Mouse (Mus musculus): ENCODE measurements at regions not wholly inside any gene's neighbourhood (a gene's known extent, or its start where the extent isn't known, plus 50 kb on each side); places are given as distances from the start of the nearest gene placed in this dataset.

DNA sequence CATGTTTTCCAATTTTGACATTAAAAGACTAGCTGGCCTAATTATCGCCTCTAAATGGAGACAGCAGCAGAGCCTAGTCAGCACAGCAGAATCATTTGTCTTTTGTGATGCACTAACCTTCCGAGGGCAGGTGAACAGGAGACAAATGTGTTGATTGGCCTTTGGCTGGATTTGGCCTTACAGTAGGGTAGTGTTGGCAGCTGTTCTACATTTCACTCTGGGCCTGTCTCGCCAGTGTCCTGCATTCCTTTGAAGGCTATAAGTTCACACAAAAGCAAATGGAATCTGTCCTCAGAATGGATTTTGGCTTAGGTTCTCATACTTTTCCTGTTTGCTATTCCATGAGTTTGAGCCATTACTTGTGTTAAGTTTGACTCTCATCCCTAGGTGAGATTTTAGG, 297.9 kb downstream of the C1d start:
- Histone ChIP-seq H3K4me1 (ENCODE audit: insufficient read depth, low read depth, low read length) (no peaks in the 10 kb centered on the region), H3K9me3 (replicated peaks) (peaks cover 5% of the 10 kb centered on the region), H3K36me3 (replicated peaks) (no peaks in the 10 kb centered on the region), H3K27me3 (ENCODE audit: insufficient read depth, low read length) (no peaks in the 10 kb centered on the region), H3K4me3 (ENCODE audit: low read depth, low read length) (no peak overlapping the region)
- ATAC-seq (ENCODE audit: extremely low read depth, insufficient number of reproducible peaks, low FRiP score, poor library complexity, severe bottlenecking) = no peak
- DNase-seq (ENCODE audit: low spot score) = no peak
- TF ChIP-seq CTCF (IDR thresholded peaks at IDR 0.05; ENCODE audit: low read depth, low read length) = no peak
- no peak for TF ChIP-seq TAL1 (conservative IDR thresholded peaks at IDR 0.05; ENCODE audit: low read depth, low read length)
- TF ChIP-seq GATA1 (IDR thresholded peaks at IDR 0.05; ENCODE audit: borderline replicate concordance, low read length) = no peak
- TF ChIP-seq POLR2AphosphoS5 (IDR thresholded peaks at IDR 0.05; ENCODE audit: insufficient replicate concordance, low read depth, low read length) = no peak
- TF ChIP-seq GATA2 (IDR thresholded peaks at IDR 0.05; ENCODE audit: borderline replicate concordance, low read depth, low read length) = no peak

- Histone ChIP-seq H3K27me3 (ENCODE audit: insufficient read depth, low read length) (no peaks in the 10 kb centered on the region), H3K36me3 (replicated peaks) (no peaks in the 10 kb centered on the region), H3K4me3 (ENCODE audit: low read depth, low read length) (no peak overlapping the region), H3K9me3 (replicated peaks) (no peaks in the 10 kb centered on the region), H3K4me1 (ENCODE audit: insufficient read depth, low read depth, low read length) (no peaks in the 10 kb centered on the region)
- no peak for DNase-seq (ENCODE audit: low spot score)
- TF ChIP-seq CTCF (IDR thresholded peaks at IDR 0.05; ENCODE audit: low read depth, low read length) = no peak
- no peak for TF ChIP-seq POLR2AphosphoS5 (IDR thresholded peaks at IDR 0.05; ENCODE audit: insufficient replicate concordance, low read depth, low read length)
- no peak for TF ChIP-seq GATA2 (IDR thresholded peaks at IDR 0.05; ENCODE audit: borderline replicate concordance, low read depth, low read length)
- no peak for TF ChIP-seq GATA1 (IDR thresholded peaks at IDR 0.05; ENCODE audit: borderline replicate concordance, low read length)
- no peak for TF ChIP-seq TAL1 (conservative IDR thresholded peaks at IDR 0.05; ENCODE audit: low read depth, low read length)
- no peak for ATAC-seq (ENCODE audit: extremely low read depth, insufficient number of reproducible peaks, low FRiP score, poor library complexity, severe bottlenecking)
These were observed 334.6 kb downstream of the C1d start for GRCm38 (mm10) chr11:17591780-17592487.

- Histone ChIP-seq H3K27me3 (ENCODE audit: insufficient read depth, low read length) (no peaks in the 10 kb centered on the region), H3K4me1 (ENCODE audit: insufficient read depth, low read depth, low read length) (no peaks in the 10 kb centered on the region), H3K36me3 (replicated peaks) (no peaks in the 10 kb centered on the region), H3K4me3 (ENCODE audit: low read depth, low read length) (no peak overlapping the region), H3K9me3 (replicated peaks) (no peaks in the 10 kb centered on the region)
- DNase-seq (ENCODE audit: low spot score) = no peak
- no peak for ATAC-seq (ENCODE audit: extremely low read depth, insufficient number of reproducible peaks, low FRiP score, poor library complexity, severe bottlenecking)
- TF ChIP-seq TAL1 (conservative IDR thresholded peaks at IDR 0.05; ENCODE audit: low read depth, low read length) (no peak), POLR2AphosphoS5 (IDR thresholded peaks at IDR 0.05; ENCODE audit: insufficient replicate concordance, low read depth, low read length) (no peak), GATA2 (IDR thresholded peaks at IDR 0.05; ENCODE audit: borderline replicate concordance, low read depth, low read length) (no peak), GATA1 (IDR thresholded peaks at IDR 0.05; ENCODE audit: borderline replicate concordance, low read length) (no peak), CTCF (IDR thresholded peaks at IDR 0.05; ENCODE audit: low read depth, low read length) (no peak)
These were observed 346.5 kb downstream of the C1d start for GRCm38 (mm10) chr11:17603726-17604493.

DNA sequence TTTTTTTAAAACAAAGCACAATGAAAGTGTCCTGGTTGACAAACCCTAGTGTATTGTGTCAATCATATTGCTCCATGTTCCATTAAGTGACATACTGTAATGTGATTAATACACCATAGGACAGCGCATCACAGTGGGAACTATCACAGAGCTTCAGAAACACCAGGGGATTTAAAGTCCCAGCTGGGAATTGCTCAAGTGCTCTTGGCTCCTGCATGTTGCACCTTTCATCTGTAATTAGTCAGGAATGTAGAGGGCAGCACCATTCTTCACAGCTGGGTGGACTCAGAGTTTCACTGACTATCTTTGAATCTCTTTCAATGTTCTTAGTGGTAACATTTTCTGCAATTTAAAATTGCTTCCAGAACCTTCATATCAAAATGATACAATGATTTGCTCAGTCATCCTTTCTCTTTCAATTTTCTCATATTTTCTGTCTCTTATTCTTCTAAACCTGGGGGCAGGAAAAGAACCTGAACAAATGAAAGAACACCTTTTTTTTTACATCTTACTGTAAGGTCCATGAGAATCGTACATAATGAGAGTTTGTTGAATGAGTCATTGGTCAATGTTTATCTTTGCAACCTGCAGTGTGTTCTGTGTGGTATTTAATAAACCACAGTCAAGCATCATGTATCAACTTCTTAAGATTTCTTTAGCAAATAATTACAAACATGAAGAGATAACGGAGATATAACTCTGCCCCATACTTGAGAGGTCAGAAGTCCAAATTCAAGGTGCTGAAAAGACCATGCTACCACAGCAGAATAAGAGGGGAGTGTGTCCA, 333.0 kb downstream of the Etaa1 start:
- no peaks in the 10 kb centered on the region for H3K9me3 ChIP-seq (replicated peaks)
- H3K4me3 ChIP-seq (ENCODE audit: low read depth, low read length) = no peak overlapping the region
- DNase-seq (ENCODE audit: low spot score) = no peak
- no peaks in the 10 kb centered on the region for H3K36me3 ChIP-seq (replicated peaks)
- TF ChIP-seq POLR2AphosphoS5 (IDR thresholded peaks at IDR 0.05; ENCODE audit: insufficient replicate concordance, low read depth, low read length) (no peak), TAL1 (conservative IDR thresholded peaks at IDR 0.05; ENCODE audit: low read depth, low read length) (no peak), GATA2 (IDR thresholded peaks at IDR 0.05; ENCODE audit: borderline replicate concordance, low read depth, low read length) (no peak), CTCF (IDR thresholded peaks at IDR 0.05; ENCODE audit: low read depth, low read length) (no peak), GATA1 (IDR thresholded peaks at IDR 0.05; ENCODE audit: borderline replicate concordance, low read length) (no peak)
- H3K4me1 ChIP-seq (ENCODE audit: insufficient read depth, low read depth, low read length) = no peaks in the 10 kb centered on the region
- H3K27me3 ChIP-seq (ENCODE audit: insufficient read depth, low read length) = no peaks in the 10 kb centered on the region
- no peak for ATAC-seq (ENCODE audit: extremely low read depth, insufficient number of reproducible peaks, low FRiP score, poor library complexity, severe bottlenecking)

DNA sequence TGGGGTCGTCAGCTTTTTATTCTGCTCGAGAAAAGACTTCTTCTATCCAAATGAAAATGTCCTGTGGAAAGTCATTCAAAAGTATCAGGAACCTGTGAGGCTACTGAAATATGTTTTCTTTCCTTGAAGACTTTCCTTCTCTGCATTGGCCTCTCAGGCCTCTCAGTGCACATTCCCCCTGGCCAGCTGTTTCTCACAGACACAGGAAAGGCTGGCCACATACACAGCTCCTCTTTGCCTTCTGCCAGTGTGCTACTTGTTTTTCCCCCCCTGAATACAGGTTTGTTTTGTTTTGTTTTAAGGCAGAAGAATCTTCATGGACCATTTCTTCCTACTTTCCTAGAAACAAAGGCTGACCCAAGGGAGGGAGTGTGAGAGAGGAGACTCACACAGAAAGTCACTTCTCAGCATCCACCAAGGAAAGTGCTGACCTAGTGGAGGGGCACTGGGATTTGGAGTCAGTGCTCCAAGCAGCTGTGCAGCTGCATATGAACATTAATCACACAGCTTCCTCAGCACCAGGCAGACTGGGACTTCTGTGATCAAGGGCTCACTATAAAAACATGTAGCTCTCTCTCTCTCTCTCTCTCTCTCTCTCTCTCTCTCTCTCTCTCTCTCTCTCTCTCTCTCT, 324.0 kb downstream of the Etaa1 start:
- Histone ChIP-seq H3K9me3 (replicated peaks) (no peaks in the 10 kb centered on the region), H3K27me3 (ENCODE audit: insufficient read depth, low read length) (no peaks in the 10 kb centered on the region), H3K4me1 (ENCODE audit: insufficient read depth, low read depth, low read length) (no peaks in the 10 kb centered on the region), H3K4me3 (ENCODE audit: low read depth, low read length) (no peak overlapping the region), H3K36me3 (replicated peaks) (no peaks in the 10 kb centered on the region)
- TF ChIP-seq POLR2AphosphoS5 (IDR thresholded peaks at IDR 0.05; ENCODE audit: insufficient replicate concordance, low read depth, low read length) (no peak), GATA2 (IDR thresholded peaks at IDR 0.05; ENCODE audit: borderline replicate concordance, low read depth, low read length) (no peak), CTCF (IDR thresholded peaks at IDR 0.05; ENCODE audit: low read depth, low read length) (no peak), TAL1 (conservative IDR thresholded peaks at IDR 0.05; ENCODE audit: low read depth, low read length) (no peak), GATA1 (IDR thresholded peaks at IDR 0.05; ENCODE audit: borderline replicate concordance, low read length) (no peak)
- no peak for ATAC-seq (ENCODE audit: extremely low read depth, insufficient number of reproducible peaks, low FRiP score, poor library complexity, severe bottlenecking)
- DNase-seq (ENCODE audit: low spot score) = no peak

Measured in G1E (cell line).